8 mouse cellular contexts compared by ENCODE assay signal in genomic region chr9:63145249-63146125, GRCm38 (mm10). TPM values are rescaled to one million over a fixed set of nuclear protein-coding genes. Genes with fewer than 3 reads are reported as not detected.
A peak's percentile ranks its signal among the peaks of the same experiment; 100 is the strongest.
DNase-seq lines count a peak whose midpoint lies in the region; ATAC-seq and TF ChIP-seq lines count a peak whose summit lies in the region.

No protein-coding gene starts in this region.

- peak overlapping the region; percentile 69 for H3K4me3 ChIP-seq in E14TG2a.4 (replicated peaks; ENCODE audit: low read length)
- peak overlapping the region; percentile 39 for H3K4me3 ChIP-seq in heart, postnatal 0 days (ENCODE audit: low read depth, low read length)
- peak overlapping the region; percentile 32 for H3K4me3 ChIP-seq in midbrain, embryonic 10.5 days

- H3K36me3 ChIP-seq in E14TG2a.4 (ENCODE audit: insufficient read depth, low read length) = no peaks in the 10 kb centered on the region
- H3K36me3 ChIP-seq in heart, postnatal 0 days (replicated peaks; ENCODE audit: control insufficient read depth, insufficient read depth, low read length) = no peaks in the 10 kb centered on the region
- H3K36me3 ChIP-seq in midbrain, embryonic 10.5 days = no peaks in the 10 kb centered on the region

- 1% methylated on average over 70 of the region's 73 CpGs for WGBS in heart, postnatal 0 days
- 1% methylated on average over 73 of the region's 73 CpGs for WGBS in midbrain, embryonic 10.5 days

- H3K9ac ChIP-seq in heart, postnatal 0 days (replicated peaks; ENCODE audit: low read depth, low read length) = no peak overlapping the region

- no peak overlapping the region for H3K27ac ChIP-seq in heart, postnatal 0 days (ENCODE audit: low read depth)
- no peak overlapping the region for H3K27ac ChIP-seq in midbrain, embryonic 10.5 days (replicated peaks)

- peaks cover 84% of the 10 kb centered on the region for H3K4me1 ChIP-seq in E14TG2a.4 (replicated peaks; ENCODE audit: low read depth, low read length)
- peaks cover 20% of the 10 kb centered on the region for H3K4me1 ChIP-seq in heart, postnatal 0 days (ENCODE audit: control insufficient read depth, insufficient read depth)
- H3K4me1 ChIP-seq in midbrain, embryonic 10.5 days = peaks cover 83% of the 10 kb centered on the region

- H3K4me2 ChIP-seq in heart, postnatal 0 days (ENCODE audit: low read depth, low read length) = peak overlapping the region; percentile 55

- peak; percentile 10 for DNase-seq in cerebellum, adult 11-12 months
- DNase-seq in cerebellum, postnatal 4 days (ENCODE audit: low spot score in 2 of 2) = no peak
- no peak for DNase-seq in heart, postnatal 0 days (ENCODE audit: low spot score)
- peak; percentile 61 for DNase-seq in midbrain, embryonic 10.5 days (ENCODE audit: low spot score)
- DNase-seq in right cerebral cortex, postnatal 10 days (ENCODE audit: low spot score in 2 of 2) = no peak
- no peak for DNase-seq in adrenal gland, postnatal 25 days
- no peak for DNase-seq in urinary bladder, adult 2 months (ENCODE audit: low spot score)

- TF ChIP-seq CTCF in E14TG2a.4 (conservative IDR thresholded peaks at IDR 0.05; ENCODE audit: low read length) = no peak
- TF ChIP-seq CTCF in heart, postnatal 0 days (IDR thresholded peaks at IDR 0.05; ENCODE audit: low read depth) = no peak

- peaks cover 98% of the 10 kb centered on the region for H3K27me3 ChIP-seq in E14TG2a.4 (ENCODE audit: insufficient read depth, low read length)
- H3K27me3 ChIP-seq in heart, postnatal 0 days (ENCODE audit: control insufficient read depth, insufficient read depth, low read length) = peaks cover 100% of the 10 kb centered on the region
- peaks cover 100% of the 10 kb centered on the region for H3K27me3 ChIP-seq in midbrain, embryonic 10.5 days (ENCODE audit: low read depth, poor library complexity, severe bottlenecking)

- no peak for TF ChIP-seq EP300 in heart, postnatal 0 days (IDR thresholded peaks at IDR 0.05; ENCODE audit: low read depth)

- H3K9me3 ChIP-seq in E14TG2a.4 (ENCODE audit: low read length) = no peaks in the 10 kb centered on the region
- no peaks in the 10 kb centered on the region for H3K9me3 ChIP-seq in heart, postnatal 0 days (replicated peaks; ENCODE audit: control insufficient read depth, low read length)
- no peaks in the 10 kb centered on the region for H3K9me3 ChIP-seq in midbrain, embryonic 10.5 days (replicated peaks)

- no peak for ATAC-seq in heart, postnatal 0 days (ENCODE audit: insufficient read depth, low read depth)

RNA-seq across cellular contexts. Expression of gene Skor1, which starts 3.3 kb away (rescaled TPM):
- not detected in 2 replicates for total RNA-seq in heart, postnatal 0 days (2014; rRNA removed; ENCODE audit: low replicate concordance)
- polyA plus RNA-seq in heart, postnatal 0 days (2015; fragmentation: Nextera tagmentation; extraction: Ambion mirVana) = not detected in 2 replicates
- polyA plus RNA-seq in midbrain, embryonic 10.5 days (2016; fragmentation: Nextera tagmentation; extraction: Ambion mirVana) = 0.12 TPM in 1 of 2 replicates, not detected in the other
- total RNA-seq in adrenal gland, postnatal 25 days (2021) = 0.12 TPM in 1 of 2 replicates, not detected in the other
- 0.06 and 0.07 TPM in 2 replicates for polyA plus RNA-seq in urinary bladder, adult 2 months (2012; rRNA removed)

Comparison
In these comparisons a context has a peak if more than half of its experiments do, and no peak if none do; other contexts are left out.
1. DNase-seq: peak in cerebellum, adult 11-12 months (single experiment) and midbrain, embryonic 10.5 days (single experiment); none in cerebellum, postnatal 4 days (0 of 2), heart, postnatal 0 days (single experiment), right cerebral cortex, postnatal 10 days (0 of 2), adrenal gland, postnatal 25 days (single experiment) and urinary bladder, adult 2 months (single experiment).
2. Peak in every context shown above with its lines, with median percentiles within 50 percentile points of each other: H3K4me3 ChIP-seq.